Mouse (Mus musculus): ENCODE results near the gene Nipsnap3b.

Nipsnap3b gene

DNA sequence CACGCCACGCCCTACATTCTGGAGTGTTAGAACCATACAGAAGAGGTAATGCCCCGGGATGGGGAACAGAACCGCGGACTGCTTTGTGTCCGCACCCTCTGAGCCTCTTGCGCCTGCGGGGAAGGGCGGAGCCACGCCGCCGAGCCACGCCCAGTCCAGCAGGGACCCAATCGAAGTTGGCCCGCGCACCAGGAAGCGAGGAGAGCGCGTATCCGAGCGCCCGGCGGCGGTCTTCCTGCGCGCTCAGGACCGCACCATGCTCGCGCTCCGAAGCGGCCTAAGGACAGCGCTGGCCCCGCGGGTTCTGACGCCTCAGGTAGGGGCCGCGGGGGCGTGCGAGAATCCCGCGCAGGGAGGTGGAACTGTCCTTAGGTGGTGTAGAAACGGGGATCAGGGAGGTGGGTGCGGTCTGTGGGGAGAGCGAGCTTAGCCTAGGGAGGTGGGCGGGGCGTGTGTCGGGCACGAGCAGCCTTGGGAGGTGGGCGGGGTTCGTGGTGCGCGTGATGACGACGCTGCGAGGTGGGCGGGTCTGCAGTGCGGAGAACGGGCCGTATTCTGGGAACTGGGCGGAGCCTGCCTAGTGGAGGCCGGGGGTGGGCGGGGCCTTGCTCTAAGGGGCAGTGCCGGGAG lies at the start of gene Nipsnap3b:
Gene Nipsnap3b, plus strand, starts transcription at position 149 of the 630 bp plus-strand sequence.
- peak; percentile 100 for DNase-seq

DNA sequence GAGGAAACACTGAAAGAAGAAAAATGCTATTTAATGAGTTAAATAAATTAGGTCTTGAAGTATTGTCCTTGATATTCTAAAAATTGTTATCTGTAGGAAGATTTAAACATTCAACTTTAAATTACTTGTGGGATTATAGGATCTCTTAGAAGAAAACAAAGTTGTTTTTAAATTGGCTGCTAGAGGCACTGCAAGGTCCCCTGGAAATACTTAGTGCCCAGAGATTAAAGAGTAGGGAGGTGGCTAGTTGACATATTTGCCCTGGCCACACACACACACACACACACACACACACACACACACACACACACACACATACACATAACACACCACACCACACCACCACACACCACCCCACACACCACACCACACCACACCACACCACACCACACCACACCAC lies 47.4 kb upstream of the Nipsnap3b start, which contains the start of gene Olfr270:
Gene Olfr270, plus strand, starts transcription at position 301 of the 400 bp plus-strand sequence.
- no peak for DNase-seq

GRCm38 (mm10) chr4:52985216-52985615 lies 26.5 kb upstream of the Nipsnap3b start:
- DNase-seq, result no peak

- no peak for DNase-seq
Observed at GRCm38 (mm10) chr4:52986266-52986665, 25.4 kb upstream of the Nipsnap3b start.

- peak; percentile 88 for DNase-seq
Observed at GRCm38 (mm10) chr4:52989248-52989647, 22.4 kb upstream of the Nipsnap3b start, which contains the start of gene Nipsnap3a. TSS of gene Nipsnap3a (plus strand) at chr4:52989272.

DNA sequence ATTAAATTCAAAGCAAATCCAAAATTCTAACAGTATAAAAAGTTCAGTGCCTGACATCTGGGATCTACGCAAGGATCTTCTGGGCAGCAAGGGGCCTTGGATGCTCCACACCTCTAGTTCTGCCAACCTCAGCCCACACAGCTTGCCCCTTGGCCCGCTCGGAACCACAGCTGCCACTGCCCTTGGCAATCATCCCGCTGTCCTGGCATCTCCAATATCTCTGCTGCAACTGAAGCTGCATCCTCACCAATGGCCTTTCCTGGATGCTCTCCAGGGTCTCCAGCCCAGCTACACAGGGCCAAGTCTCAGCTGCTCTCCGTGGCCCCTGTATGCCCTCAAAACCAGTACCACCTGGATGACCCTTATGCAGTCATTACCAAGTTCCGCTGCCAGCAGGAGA lies 12.2 kb upstream of the Nipsnap3b start:
- no peak for DNase-seq

DNA sequence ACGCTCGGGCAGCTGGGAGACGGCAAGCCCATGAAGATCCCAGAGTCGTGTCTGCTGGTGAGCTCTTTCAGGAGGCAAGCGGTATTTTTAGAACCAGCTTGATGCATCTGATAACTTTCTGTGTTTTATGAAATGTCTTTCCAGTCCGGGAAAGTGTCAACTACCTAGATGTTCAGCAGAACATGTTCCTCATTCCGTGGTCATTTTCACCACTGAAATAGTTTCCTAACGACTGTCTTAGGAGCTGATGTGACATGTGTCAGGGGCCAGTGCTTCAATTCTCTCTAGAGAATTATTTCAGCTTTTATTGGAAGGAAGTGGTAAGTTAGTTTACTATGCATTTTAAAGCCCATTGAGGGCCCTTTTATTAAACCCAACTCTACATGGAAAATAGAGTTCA lies 11.5 kb upstream of the Nipsnap3b start:
- no peak for DNase-seq

DNA sequence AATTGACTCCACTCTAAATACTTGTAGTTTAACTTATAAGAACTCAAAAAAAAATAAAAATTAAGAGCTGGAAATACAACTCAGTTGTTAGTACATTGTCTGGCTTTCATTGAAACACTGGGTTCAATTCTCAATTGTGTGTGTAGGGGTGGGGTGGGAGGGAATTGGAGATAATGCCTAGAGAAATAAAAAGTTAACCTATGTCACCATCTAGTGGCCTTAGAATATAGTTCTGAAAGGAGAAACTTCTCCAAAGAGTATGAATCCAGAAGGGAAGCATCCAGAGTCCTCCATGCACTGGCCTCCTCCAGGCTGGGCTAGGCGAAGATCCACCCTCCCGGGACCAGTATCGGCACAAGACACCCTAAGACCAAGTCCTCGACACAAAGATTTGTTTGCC lies 2.5 kb upstream of the Nipsnap3b start:
- peak; percentile 68 for DNase-seq

- peak; percentile 70 for DNase-seq
Observed at GRCm38 (mm10) chr4:53009871-53010270, 1.8 kb upstream of the Nipsnap3b start.

DNA sequence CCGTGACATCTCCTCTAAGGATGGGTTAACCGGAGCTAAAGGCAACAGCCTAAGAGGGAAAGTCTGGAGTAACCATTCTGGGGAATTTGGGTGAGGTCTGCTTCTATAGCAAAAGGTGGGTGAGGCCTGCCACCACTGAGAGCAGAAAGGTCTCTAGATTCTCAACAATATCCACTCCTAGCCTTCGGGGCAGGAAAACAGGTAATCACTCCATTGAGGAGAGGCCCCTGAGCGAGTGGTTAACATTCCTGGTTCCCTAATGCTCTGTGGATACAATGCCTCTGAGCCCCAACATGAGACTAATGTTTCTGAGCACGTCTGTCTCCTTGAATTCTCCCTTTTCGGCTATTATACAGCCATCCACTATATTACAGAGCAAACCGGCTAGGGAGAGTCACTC lies 2.7 kb downstream of the Nipsnap3b start:
- DNase-seq, result peak; percentile 72

DNA sequence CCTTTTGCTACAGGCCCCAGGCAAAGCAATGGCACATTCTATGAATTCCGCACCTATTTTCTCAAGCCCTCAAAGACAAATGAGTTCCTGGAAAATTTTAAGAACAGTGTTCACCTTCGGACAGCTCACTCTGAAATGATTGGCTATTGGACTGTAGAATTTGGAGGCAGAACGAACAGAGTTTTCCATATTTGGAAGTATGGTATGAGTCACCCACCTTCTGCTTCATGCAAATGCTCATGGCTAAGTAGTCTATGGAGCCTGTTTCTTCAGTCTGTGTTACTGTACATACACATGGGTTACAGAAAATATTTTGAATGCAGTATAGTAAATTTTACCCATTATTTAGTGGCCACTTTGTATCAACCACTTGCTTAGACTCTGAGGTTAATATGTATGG lies 3.3 kb downstream of the Nipsnap3b start:
- DNase-seq, result no peak

GRCm38 (mm10) chr4:53018392-53018791 lies 6.7 kb downstream of the Nipsnap3b start:
- no peak for DNase-seq

GRCm38 (mm10) chr4:53023189-53023925 lies 11.7 kb downstream of the Nipsnap3b start:
- peak; percentile 76 for DNase-seq

GRCm38 (mm10) chr4:53024397-53024796 lies 12.7 kb downstream of the Nipsnap3b start:
- DNase-seq, result peak; percentile 90

DNA sequence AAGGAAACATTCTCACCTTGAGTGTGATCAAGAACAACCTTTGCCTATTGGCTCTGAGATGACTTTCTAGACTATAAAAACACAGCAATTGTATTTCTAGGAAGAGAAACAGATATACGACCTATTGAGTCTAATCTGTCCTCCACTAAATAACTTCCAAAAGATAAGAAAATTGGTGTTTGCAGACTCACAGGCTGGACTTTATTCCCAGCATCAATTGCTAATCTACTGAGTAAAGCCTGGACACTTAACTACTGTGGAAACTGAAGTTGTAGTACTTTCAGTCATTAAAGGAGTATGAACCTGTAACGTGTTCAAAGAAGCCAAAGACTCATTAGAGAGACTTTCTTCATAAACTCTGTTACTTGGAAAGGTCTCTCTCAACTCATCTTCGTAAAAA lies 16.1 kb downstream of the Nipsnap3b start:
- DNase-seq, result no peak

DNA sequence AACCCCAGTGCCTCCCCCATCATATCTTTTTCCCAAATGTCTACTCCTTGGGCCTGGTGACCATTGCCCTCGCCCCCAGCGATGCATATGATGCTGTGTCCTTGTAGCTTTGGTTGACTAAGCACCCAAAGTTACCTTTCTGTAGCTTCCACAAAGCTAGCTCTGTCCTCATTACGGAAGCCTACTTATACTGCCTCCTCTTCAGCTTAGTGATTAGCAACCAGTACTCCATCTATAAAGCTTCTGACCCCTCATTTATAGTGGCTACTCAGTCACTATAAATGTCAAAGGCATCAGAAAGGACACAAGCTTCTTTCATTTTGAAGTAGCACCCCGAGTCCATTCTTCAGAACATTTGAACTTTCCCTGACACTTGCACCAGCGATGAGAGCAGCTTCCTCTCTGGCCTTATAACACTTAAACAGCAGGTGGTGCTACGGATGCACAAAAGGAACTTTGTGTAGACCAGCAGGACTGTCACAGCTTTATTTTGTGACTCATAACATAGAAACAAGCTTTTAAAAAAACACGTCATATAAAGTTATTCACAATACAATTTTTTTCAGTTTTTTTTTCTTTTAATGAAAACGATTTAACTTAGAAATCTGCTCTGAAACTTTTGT lies 18.8 kb downstream of the Nipsnap3b start:
- peak; percentile 82 for DNase-seq

- DNase-seq, result peak; percentile 84
Observed at GRCm38 (mm10) chr4:53043819-53044218, 32.1 kb downstream of the Nipsnap3b start.

DNA sequence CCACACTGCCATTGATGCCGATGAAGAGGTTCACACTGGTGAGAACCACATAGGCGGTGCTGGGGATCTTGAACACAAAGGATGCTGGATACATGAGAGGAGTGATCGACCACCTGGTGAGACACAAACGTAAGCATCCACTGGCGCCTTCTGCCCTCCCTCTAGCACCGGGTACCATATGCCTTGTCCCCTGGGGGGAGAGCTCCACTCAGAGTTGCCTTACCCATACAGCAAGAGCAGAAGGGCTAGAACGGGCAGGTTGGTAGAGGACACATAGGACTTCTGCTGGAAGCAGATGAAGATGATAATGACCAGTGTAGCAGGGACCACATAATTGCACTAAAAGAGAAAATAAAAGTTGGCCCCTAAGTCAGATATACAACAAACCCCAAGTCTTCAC lies 34.1 kb downstream of the Nipsnap3b start:
- DNase-seq, result no peak

GRCm38 (mm10) chr4:53046238-53047022 lies 34.8 kb downstream of the Nipsnap3b start:
- no peak for DNase-seq

DNA sequence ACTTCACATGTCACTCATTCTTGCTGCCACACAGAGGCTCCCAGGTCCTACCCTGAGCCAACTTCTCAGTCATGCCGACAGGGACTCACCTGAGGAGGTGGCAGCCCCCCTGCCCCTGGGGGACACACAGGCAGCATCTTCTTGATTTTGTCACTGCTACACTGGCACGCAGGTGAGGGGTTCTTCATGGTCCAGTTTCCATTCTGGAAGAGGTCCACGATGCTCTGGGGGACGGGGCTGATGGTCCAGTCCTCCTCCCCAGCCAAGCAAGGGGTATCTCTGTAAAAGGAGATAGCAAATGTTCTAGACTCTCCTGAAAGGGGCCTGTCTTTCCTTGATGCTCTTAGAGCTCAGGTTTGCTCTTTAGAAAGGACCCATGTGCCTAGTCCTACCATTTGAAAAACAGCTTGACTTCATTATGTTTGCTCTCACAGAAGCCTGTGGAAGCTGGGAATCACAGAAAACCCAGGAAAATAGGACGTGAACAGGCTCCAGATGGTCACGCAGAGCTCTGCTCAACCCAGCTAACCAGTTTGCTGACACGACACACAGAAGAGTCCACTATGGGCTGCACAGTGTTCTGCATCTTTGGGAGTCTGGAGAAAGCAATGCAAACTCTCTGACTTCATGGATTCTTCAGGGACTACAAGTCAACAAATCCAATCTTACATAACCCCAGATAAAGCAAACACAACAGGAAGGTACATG lies 50.8 kb downstream of the Nipsnap3b start:
- peak; percentile 88 for DNase-seq

Measured in heart, adult 11 months (tissue).